Mouse (Mus musculus) brain, embryonic 14.5 days (tissue): ENCODE data around the gene Cacna2d3.

Experiments
- CTCF ChIP-seq: fragments of 200-500 bp; IDR thresholded peaks from 2 replicates; pipeline ENCODE4 v1.5.1; 2012; ENCODE audit warnings: inconsistent platforms, mild to moderate bottlenecking, moderate library complexity, borderline replicate concordance; ENCODE audit not compliant: insufficient read depth, insufficient read length; ENCODE audit errors: extremely low read depth
- POLR2A ChIP-seq: fragments of 200-500 bp; IDR thresholded peaks from 2 replicates; pipeline ENCODE4 v1.6.1; 2012; ENCODE audit warnings: mild to moderate bottlenecking, inconsistent platforms, borderline replicate concordance; ENCODE audit not compliant: poor library complexity, insufficient read depth, insufficient read length, severe bottlenecking; ENCODE audit errors: extremely low read depth

GRCm38 (mm10) chr14:29086528-29086927 is 635.1 kb downstream of the Cacna2d3 start:
- no peak for TF ChIP-seq CTCF
- no peak for TF ChIP-seq POLR2A
